Mouse (Mus musculus): ENCODE measurements around the gene Shq1.

- no peak for TF ChIP-seq EP300 (IDR thresholded peaks at IDR 0.05; ENCODE audit: low read depth)
- TF ChIP-seq CTCF (IDR thresholded peaks at IDR 0.05; ENCODE audit: low read depth), result no peak
Measured at GRCm38 (mm10) chr6:100629086-100629485, 41.9 kb downstream of the Shq1 start.
